Mouse (Mus musculus) intestine, embryonic 15.5 days (tissue): Measurements from ENCODE around the gene Tmem181a. TPM values are rescaled to one million over a fixed set of nuclear protein-coding genes. Genes with fewer than 3 reads are reported as not detected.

Experiments used
- polyA plus RNA-seq: library from polyadenylated mRNA; unstranded; fragments of >200 nt; fragmentation: Nextera tagmentation; extraction: Ambion mirVana; gene quantifications from 2 replicates; pipeline ENCODE4 v1.2.1, GENCODE M21; 2015

The Tmem181a gene
- polyA plus RNA-seq, 1 experiment from 2014 or later = 19.5 TPM

Other genes starting within 250 kb of the Tmem181a start
- gene Serac1, start 177.1 kb upstream of the Tmem181a start, polyA plus RNA-seq = 4.8 and 5.3 TPM in 2 replicates
- gene Gtf2h5, start 177.1 kb upstream of the Tmem181a start, polyA plus RNA-seq = 155 and 165 TPM in 2 replicates
- gene Tulp4, start 150.4 kb upstream of the Tmem181a start, polyA plus RNA-seq = 70.9 and 95.9 TPM in 2 replicates
- 15.6 and 16.5 TPM in 2 replicates for gene Dynlt1a, start 60.6 kb downstream of the Tmem181a start, polyA plus RNA-seq
- 524 and 531 TPM in 2 replicates for gene Dynlt1b, start 173.3 kb downstream of the Tmem181a start, polyA plus RNA-seq